Mouse (Mus musculus) midbrain, postnatal 0 days (tissue): ENCODE measurements around the gene Cpt2. TPM values are rescaled to one million over a fixed set of nuclear protein-coding genes. Genes with fewer than 3 reads are reported as not detected.
A peak's percentile ranks its signal among the peaks of the same experiment; 100 is the strongest.

ENCODE experiments used
- ATAC-seq: fragments of 200-750 bp; cut with Nextera tagmentation; 2 replicates; pipeline ENCODE4 v1.8.0; 2017; ENCODE audit warnings: moderate number of reproducible peaks, mild to moderate bottlenecking, moderate TSS enrichment, moderate library complexity; ENCODE audit not compliant: low FRiP score
- DNase-seq: peaks from one replicate; pipeline ENCODE4 v3.0.0-alpha.2; 2015; ENCODE audit warnings: low spot score
- H3K27ac ChIP-seq: fragments of 300-500 bp; sonication (generic); 2 replicates; pipeline ENCODE4 v1.5.1; 2014; ENCODE audit warnings: low read depth, mild to moderate bottlenecking, low read length, mixed read lengths
- H3K27me3 ChIP-seq: fragments of 300-500 bp; sonication (generic); 2 replicates; pipeline ENCODE4 v1.6.1; 2014; ENCODE audit warnings: low read length, control low read depth, mixed read lengths; ENCODE audit not compliant: insufficient read depth
- H3K36me3 ChIP-seq: fragments of 300-500 bp; sonication (generic); 2 replicates; pipeline ENCODE4 v1.6.1; 2014; ENCODE audit warnings: low read length, control low read depth, mixed read lengths; ENCODE audit not compliant: insufficient read depth
- H3K4me1 ChIP-seq: fragments of 300-500 bp; sonication (generic); 2 replicates; pipeline ENCODE4 v1.6.1; 2014; ENCODE audit warnings: mild to moderate bottlenecking, control low read depth, antibody characterized with exemption, low read length, mixed read lengths; ENCODE audit not compliant: insufficient read depth
- H3K4me2 ChIP-seq: fragments of 300-500 bp; sonication (generic); 2 replicates; pipeline ENCODE4 v1.6.1; 2014; ENCODE audit warnings: low read depth, mild to moderate bottlenecking, low read length, mixed read lengths; ENCODE audit not compliant: poor library complexity, severe bottlenecking
- H3K4me3 ChIP-seq: fragments of 300-500 bp; sonication (generic); 2 replicates; pipeline ENCODE4 v1.5.1; 2014; ENCODE audit warnings: low read depth, mild to moderate bottlenecking, low read length, moderate library complexity
- H3K9ac ChIP-seq: fragments of 300-500 bp; sonication (generic); replicated peaks from 2 replicates; pipeline ENCODE4 v1.6.1; 2014; ENCODE audit warnings: mild to moderate bottlenecking, low read length, moderate library complexity, mixed read lengths; ENCODE audit not compliant: poor library complexity, severe bottlenecking
- H3K9me3 ChIP-seq: fragments of 300-500 bp; sonication (generic); 2 replicates; pipeline ENCODE4 v1.6.1; 2016; ENCODE audit warnings: low read length, control low read depth
- CTCF ChIP-seq: IDR thresholded peaks from 2 replicates; pipeline ENCODE4 v1.5.1; 2016; ENCODE audit warnings: antibody characterized with exemption, mild to moderate bottlenecking
- WGBS: fragments of 180-500 bp; shearing (Covaris S2); extraction: QIAGEN DNeasy Blood & Tissue Kit; methylation state at CpG from one replicate; pipeline ENCODE4 v1.1.7; 2014; 5-methylcytosine and 5-hydroxymethylcytosine counted together
- polyA plus RNA-seq: library from polyadenylated mRNA; unstranded; fragments of >200 nt; fragmentation: Nextera tagmentation; extraction: Ambion mirVana; gene quantifications from 2 replicates; pipeline ENCODE4 v1.2.1, GENCODE M21; 2015
- total RNA-seq: library from RNA; depleted of rRNA; stranded (reverse); fragments of >200 nt; gene quantifications from 2 replicates; pipeline ENCODE4 v1.2.3, GENCODE M21; 2014; rRNA removed

The Cpt2 gene
- total and polyA plus RNA-seq, 2 experiments from 2014 or later, result 12.1 to 12.3 TPM

GRCm38 (mm10) chr4:107864866-107865265 lies 58.5 kb downstream of the Cpt2 start:
- Histone ChIP-seq H3K4me1 (no peaks in the 10 kb centered on the region), H3K9me3 (no peaks in the 10 kb centered on the region), H3K4me3 (no peak overlapping the region), H3K27me3 (no peaks in the 10 kb centered on the region), H3K9ac (no peak overlapping the region), H3K27ac (no peak overlapping the region), H3K4me2 (no peak overlapping the region), H3K36me3 (peaks cover 65% of the 10 kb centered on the region)
- DNase-seq (no peak), ATAC-seq (no peak)
- 90% methylated on average over 4 of the region's 4 CpGs for WGBS
- no peak for TF ChIP-seq CTCF

- H3K9me3 ChIP-seq, result no peaks in the 10 kb centered on the region
- ATAC-seq, result no peak
- H3K27ac ChIP-seq, result no peak overlapping the region
- no peaks in the 10 kb centered on the region for H3K4me1 ChIP-seq
- peaks cover 87% of the 10 kb centered on the region for H3K36me3 ChIP-seq
- TF ChIP-seq CTCF, result no peak
- H3K4me3 ChIP-seq, result no peak overlapping the region
- no peak for DNase-seq
- no peak overlapping the region for H3K4me2 ChIP-seq
- 86% methylated on average over 7 of the region's 7 CpGs for WGBS
- no peak overlapping the region for H3K9ac ChIP-seq
- no peaks in the 10 kb centered on the region for H3K27me3 ChIP-seq
These were observed 64.4 kb downstream of the Cpt2 start for GRCm38 (mm10) chr4:107858995-107859394.

- H3K9me3 ChIP-seq, result no peaks in the 10 kb centered on the region
- no peak overlapping the region for H3K27ac ChIP-seq
- H3K4me1 ChIP-seq, result no peaks in the 10 kb centered on the region
- H3K4me2 ChIP-seq, result no peak overlapping the region
- H3K9ac ChIP-seq, result no peak overlapping the region
- no peaks in the 10 kb centered on the region for H3K27me3 ChIP-seq
- DNase-seq (peak; percentile 79), ATAC-seq (peak; percentile 35; the same call in 1 of the 2 replicates)
- H3K4me3 ChIP-seq, result no peak overlapping the region
- WGBS, result 72% methylated on average over 11 of the region's 11 CpGs
- peaks cover 85% of the 10 kb centered on the region for H3K36me3 ChIP-seq
- TF ChIP-seq CTCF, result peak; percentile 41
These were observed 66.3 kb downstream of the Cpt2 start for GRCm38 (mm10) chr4:107856958-107857686.

Other genes with a start within 250 kb of the Cpt2 start
- gene Dmrtb1, start 239.4 kb downstream of the Cpt2 start, total RNA-seq, result 13.1 and 27.1 TPM in 2 replicates
- 36.8 and 37.2 TPM in 2 replicates for gene Dmrtb1, start 239.4 kb downstream of the Cpt2 start, polyA plus RNA-seq
- gene Lrp8, start 121.3 kb downstream of the Cpt2 start, total RNA-seq, result 74.1 and 78.5 TPM in 2 replicates
- gene Lrp8, start 121.3 kb downstream of the Cpt2 start, polyA plus RNA-seq, result 31.9 and 35.2 TPM in 2 replicates
- gene Magoh, start 43.9 kb downstream of the Cpt2 start, total RNA-seq, result 44.5 and 45.3 TPM in 2 replicates
- 117 and 124 TPM in 2 replicates for gene Magoh, start 43.9 kb downstream of the Cpt2 start, polyA plus RNA-seq
- gene 0610037L13Rik, start 33.8 kb downstream of the Cpt2 start, total RNA-seq, result 40.5 and 55.5 TPM in 2 replicates
- gene 0610037L13Rik, start 33.8 kb downstream of the Cpt2 start, polyA plus RNA-seq, result 94.7 and 103 TPM in 2 replicates
- gene Slc1a7, start 44.7 kb upstream of the Cpt2 start, total RNA-seq, result not detected in 2 replicates
- 0.10 and 0.16 TPM in 2 replicates for gene Slc1a7, start 44.7 kb upstream of the Cpt2 start, polyA plus RNA-seq
- gene Podn, start 172.8 kb upstream of the Cpt2 start, total RNA-seq, result 2.5 and 5.7 TPM in 2 replicates
- gene Podn, start 172.8 kb upstream of the Cpt2 start, polyA plus RNA-seq, result 0.82 and 1.5 TPM in 2 replicates
- 103 and 133 TPM in 2 replicates for gene Scp2, start 221.4 kb upstream of the Cpt2 start, total RNA-seq
- 202 and 220 TPM in 2 replicates for gene Scp2, start 221.4 kb upstream of the Cpt2 start, polyA plus RNA-seq
- 12.1 and 32.1 TPM in 2 replicates for gene Echdc2, start 241.8 kb upstream of the Cpt2 start, total RNA-seq
- 9.8 and 10.6 TPM in 2 replicates for gene Echdc2, start 241.8 kb upstream of the Cpt2 start, polyA plus RNA-seq